20 mouse cellular contexts compared by ENCODE assay signal in genomic region chr1:179176861-179177658, GRCm38 (mm10).
DNase-seq lines count a peak whose midpoint lies in the region; ATAC-seq lines count a peak whose summit lies in the region.
"Had no signal": no experiment of that assay in that cellular context is flagged by ENCODE, and none has a peak within 500 bp of the region (broad histone marks: within the 10 kb centered on the region; RNA-seq: fewer than 3 reads in every experiment).

No protein-coding gene starts in this region.

- H3K4me3 ChIP-seq in embryonic facial prominence, embryonic 15.5 days (replicated peaks): no peak overlapping the region
- H3K4me3 ChIP-seq: heart, embryonic 13.5 days; lung, embryonic 15.5 days; midbrain, embryonic 13.5 days had no signal

- no peaks in the 10 kb centered on the region for H3K36me3 ChIP-seq in embryonic facial prominence, embryonic 15.5 days
- H3K36me3 ChIP-seq: G1E; heart, embryonic 13.5 days; lung, embryonic 15.5 days; midbrain, embryonic 13.5 days had no signal

- H3K9me3 ChIP-seq in embryonic facial prominence, embryonic 15.5 days (replicated peaks): no peaks in the 10 kb centered on the region
- H3K9me3 ChIP-seq: G1E; heart, embryonic 13.5 days; lung, embryonic 15.5 days; midbrain, embryonic 13.5 days had no signal

- DNase-seq in ES-CJ7 (ENCODE audit: low read depth, low spot score) (peak; percentile 16), NIH3T3 (ENCODE audit: low read depth) (peak; percentile 23)
- peak; percentile 48 to 54 for DNase-seq in kidney, postnatal 25 days
- DNase-seq in T-cell, adult 2 months (ENCODE audit: low spot score): no peak
- DNase-seq in adrenal gland, postnatal 36 days: no peak
- DNase-seq: adrenal gland, adult 8-10 months; cerebellum, adult 18-20 months; heart, postnatal 4 days; right cerebral cortex, postnatal 25 days; thymus, postnatal 36 days had no signal

- peak overlapping the region; percentile 69 for H3K27ac ChIP-seq in embryonic facial prominence, embryonic 15.5 days (replicated peaks)
- H3K27ac ChIP-seq: heart, embryonic 13.5 days; lung, embryonic 15.5 days; midbrain, embryonic 13.5 days had no signal

- WGBS in embryonic facial prominence, embryonic 15.5 days: 35% methylated on average over 14 of the region's 14 CpGs

- H3K9ac ChIP-seq in embryonic facial prominence, embryonic 15.5 days: no peak overlapping the region
- H3K9ac ChIP-seq: heart, embryonic 13.5 days; lung, embryonic 15.5 days; midbrain, embryonic 13.5 days had no signal

- H3K4me2 ChIP-seq in embryonic facial prominence, embryonic 15.5 days (replicated peaks): no peak overlapping the region
- H3K4me2 ChIP-seq: heart, embryonic 13.5 days; liver, embryonic 11.5 days; midbrain, embryonic 13.5 days had no signal

- no peaks in the 10 kb centered on the region for H3K27me3 ChIP-seq in embryonic facial prominence, embryonic 15.5 days
- H3K27me3 ChIP-seq: heart, embryonic 13.5 days; lung, embryonic 15.5 days; midbrain, embryonic 13.5 days had no signal

- H3K4me1 ChIP-seq in embryonic facial prominence, embryonic 15.5 days: peaks cover 7% of the 10 kb centered on the region

- peak; percentile 57; the same call in 1 of the 2 replicates for ATAC-seq in embryonic facial prominence, embryonic 15.5 days (ENCODE audit: insufficient number of reproducible peaks, low FRiP score, low TSS enrichment, low read depth)
- no peak for ATAC-seq in activated CD4-positive, CD25-positive, alpha-beta regulatory T cell, adult 4 months
- ATAC-seq: forebrain, embryonic 14.5 days; hindbrain, embryonic 16.5 days; intestine, postnatal 0 days; midbrain, embryonic 13.5 days had no signal

Comparison
In these comparisons a context has a peak if more than half of its experiments do, and no peak if none do; other contexts are left out.
1. DNase-seq: peak in ES-CJ7 (single experiment), NIH3T3 (single experiment) and kidney, postnatal 25 days (2 of 2); none in T-cell, adult 2 months (single experiment) and adrenal gland, postnatal 36 days (0 of 2).